Mouse (Mus musculus) neutrophil, adult 83 days (primary cell): ENCODE data around the gene Gemin6. TPM values are rescaled to one million over a fixed set of nuclear protein-coding genes. Genes with fewer than 3 reads are reported as not detected.

Experiments used
- total RNA-seq, 2 experiments: library from RNA; stranded (reverse); gene quantifications; one replicate each; pipeline ENCODE4 v1.2.4; 2023

Gemin6 gene
- 1 to 10 TPM; 3.3 to 4.2 TPM for total RNA-seq

DNA sequence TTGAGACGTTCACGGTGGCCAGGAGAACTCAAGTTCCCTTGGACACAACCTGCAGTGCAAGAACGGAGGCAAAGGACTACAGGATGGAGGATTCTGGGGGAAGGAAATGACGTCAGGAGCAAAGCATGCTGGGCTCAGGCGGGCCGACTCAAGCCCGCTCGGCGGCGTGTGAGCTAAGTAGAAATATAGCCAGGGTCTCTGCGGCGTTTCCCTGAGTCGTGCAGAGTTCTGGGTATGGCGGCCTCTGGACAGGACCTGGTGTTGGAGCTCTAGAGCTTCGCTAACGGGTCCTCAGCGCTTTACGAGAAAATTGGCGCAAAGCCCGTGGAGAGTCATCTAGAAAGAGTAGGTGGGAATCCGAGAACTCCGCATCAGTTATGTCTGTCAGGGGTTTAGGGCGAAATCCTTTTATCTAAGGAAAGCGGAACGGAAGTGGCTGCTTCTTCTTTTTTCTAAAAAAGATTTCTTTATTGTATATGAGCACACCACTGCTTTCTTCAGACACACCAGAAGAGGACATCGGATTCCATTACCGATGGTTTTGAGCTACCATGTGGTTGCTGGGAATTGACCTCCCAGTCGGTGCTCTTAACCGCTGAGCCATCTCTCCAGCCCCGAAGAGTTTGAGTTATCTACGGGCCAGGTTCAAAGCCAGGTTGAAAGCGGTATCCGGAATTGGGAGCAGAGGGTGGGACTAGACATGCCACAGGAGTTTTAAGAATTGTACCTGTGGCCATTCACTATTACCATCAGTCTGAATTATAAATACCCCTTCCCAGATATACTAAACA is at the start of gene Gemin6:
Gene Gemin6 (plus strand): TSS at position 116 of the 791 bp plus-strand sequence.

DNA sequence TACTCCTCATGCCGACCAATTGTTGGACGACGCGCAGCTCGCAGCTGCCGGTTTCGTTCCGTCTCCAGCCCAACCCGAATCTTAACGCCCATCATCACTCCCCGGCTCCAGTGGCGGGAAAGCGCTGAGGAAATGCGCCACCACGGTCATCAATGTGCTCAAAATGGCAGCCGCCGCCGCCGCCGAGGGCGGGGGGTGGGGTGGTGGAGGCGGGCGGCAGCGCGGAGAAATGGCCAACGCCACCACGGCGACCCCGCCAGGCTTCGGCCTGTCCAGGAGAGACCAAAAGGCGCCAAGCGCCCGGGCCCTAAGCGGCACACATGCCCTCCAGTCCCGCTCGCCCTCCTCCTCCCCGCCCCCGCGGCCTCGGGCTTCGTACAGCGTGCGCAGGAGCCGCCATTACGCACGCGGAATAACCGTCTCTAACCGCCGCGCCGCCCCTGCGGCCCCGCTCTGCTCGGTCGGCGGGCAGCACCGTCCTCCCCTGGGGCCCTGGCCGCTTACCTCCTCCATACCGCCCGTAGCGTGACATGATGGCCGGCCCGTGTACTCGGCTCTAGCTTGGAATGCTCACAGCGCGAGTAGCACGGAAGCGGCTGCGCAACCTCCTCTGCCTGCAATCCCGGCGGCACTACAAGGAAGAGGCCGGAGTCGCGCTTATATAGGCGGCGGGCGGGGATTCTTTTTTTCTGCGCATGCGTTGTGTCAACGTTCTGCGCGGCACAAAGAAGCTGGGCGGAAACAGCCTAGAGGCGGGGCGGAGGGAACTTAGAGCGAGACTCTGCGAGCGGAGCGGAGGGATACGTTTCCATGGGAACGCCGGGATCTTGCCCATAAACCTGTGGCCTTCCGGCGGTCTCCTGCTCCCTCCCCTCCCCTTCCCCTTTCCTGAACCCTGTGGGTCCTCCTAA is 17.3 kb upstream of the Gemin6 start, which contains the start of the genes Srsf7 and Ttc39d:
Gene Srsf7 (minus strand): TSS at position 637 of the 911 bp plus-strand sequence.
Gene Ttc39d (plus strand): TSS at position 790 of the 911 bp plus-strand sequence.

Other genes starting within 250 kb of the Gemin6 start
- 10 to 100 TPM; 73.9 to 81.6 TPM for gene Hnrnpll, start 162.1 kb upstream of the Gemin6 start, total RNA-seq
- gene Galm, start 97.0 kb upstream of the Gemin6 start, total RNA-seq = 10 to 100 TPM in 1 of 2 experiments, 1 to 10 TPM in 1; 9.7 to 10.2 TPM
- gene Srsf7, start 17.1 kb upstream of the Gemin6 start, total RNA-seq = 100 to 1,000 TPM; 165 to 188 TPM
- gene Ttc39d, start 17.0 kb upstream of the Gemin6 start, total RNA-seq = not detected
- 1 to 10 TPM in 1 of 2 experiments, under 1 TPM in 1; 0.77 to 1.9 TPM for gene Morn2, start 65.8 kb downstream of the Gemin6 start, total RNA-seq
- gene Dhx57, start 66.0 kb downstream of the Gemin6 start, total RNA-seq = 10 to 100 TPM; 10.4 to 11.3 TPM
- not detected for gene Arhgef33, start 83.0 kb downstream of the Gemin6 start, total RNA-seq
- gene Gm10190, start 149.1 kb downstream of the Gemin6 start, total RNA-seq = not detected